Mouse (Mus musculus): ENCODE results near the gene Prkar2a. TPM values are rescaled to one million over a fixed set of nuclear protein-coding genes. Genes with fewer than 3 reads are reported as not detected.
"Not testable (repeated sequence)": the region's sequence is repeated elsewhere in the genome, so short reads cannot be mapped to it uniquely, and the experiment has no call there.

Gene Prkar2a
- polyA plus RNA-seq (2015; fragmentation: Nextera tagmentation; extraction: Ambion mirVana): 21.3 and 25.5 TPM in 2 replicates

- peaks cover 3% of the 10 kb centered on the region; the same call in 1 of the 2 replicates for H3K36me3 ChIP-seq (ENCODE audit: control insufficient read depth, insufficient read depth)
- H3K27me3 ChIP-seq (ENCODE audit: control insufficient read depth, insufficient read depth, low read length): no peaks in the 10 kb centered on the region
- H3K4me2 ChIP-seq (ENCODE audit: low read depth, low read length): no peak within 1 kb of the TSS
- H3K4me1 ChIP-seq (ENCODE audit: control insufficient read depth, insufficient read depth, low read length): peaks cover 35% of the 10 kb centered on the region
- no peaks in the 10 kb centered on the region for H3K9me3 ChIP-seq (replicated peaks; ENCODE audit: control insufficient read depth, low read length)
- ATAC-seq (replicated peaks; ENCODE audit: extremely low read depth, insufficient read depth, low FRiP score): no peak
- no peak within 1 kb of the TSS for H3K4me3 ChIP-seq (ENCODE audit: low read length)
- no peak within 1 kb of the TSS for H3K9ac ChIP-seq (ENCODE audit: low read length)
- no peak within 1 kb of the TSS for H3K27ac ChIP-seq (ENCODE audit: low read length)
- 87% methylated on average over 1 of the region's 1 CpGs for WGBS
Observed at GRCm38 (mm10) chr9:108689106-108689505, at the start of gene Prkar2a. Gene Prkar2a, plus strand, starts transcription at chr9:108689314.

GRCm38 (mm10) chr9:108639825-108640224 lies 49.3 kb upstream of the Prkar2a start:
- Histone ChIP-seq H3K4me3 (ENCODE audit: low read length) (no peak overlapping the region), H3K4me2 (ENCODE audit: low read depth, low read length) (no peak overlapping the region), H3K36me3 (ENCODE audit: control insufficient read depth, insufficient read depth) (peaks cover 8% of the 10 kb centered on the region; the same call in 1 of the 2 replicates), H3K4me1 (ENCODE audit: control insufficient read depth, insufficient read depth, low read length) (no peaks in the 10 kb centered on the region), H3K9ac (ENCODE audit: low read length) (no peak overlapping the region), H3K9me3 (replicated peaks; ENCODE audit: control insufficient read depth, low read length) (no peaks in the 10 kb centered on the region), H3K27ac (ENCODE audit: low read length) (no peak overlapping the region), H3K27me3 (ENCODE audit: control insufficient read depth, insufficient read depth, low read length) (no peaks in the 10 kb centered on the region)
- no peak for ATAC-seq (replicated peaks; ENCODE audit: extremely low read depth, insufficient read depth, low FRiP score)
- WGBS: 83% methylated on average over 2 of the region's 2 CpGs

GRCm38 (mm10) chr9:108648166-108648565 lies 40.9 kb upstream of the Prkar2a start:
- peaks cover 2% of the 10 kb centered on the region; the same call in 1 of the 2 replicates for H3K36me3 ChIP-seq (ENCODE audit: control insufficient read depth, insufficient read depth)
- H3K4me2 ChIP-seq (ENCODE audit: low read depth, low read length): peak overlapping the region; percentile 65
- ATAC-seq (replicated peaks; ENCODE audit: extremely low read depth, insufficient read depth, low FRiP score): no peak
- no peaks in the 10 kb centered on the region for H3K9me3 ChIP-seq (replicated peaks; ENCODE audit: control insufficient read depth, low read length)
- WGBS: 29% methylated on average over 10 of the region's 10 CpGs
- H3K4me3 ChIP-seq (ENCODE audit: low read length): peak overlapping the region; percentile 99
- H3K27me3 ChIP-seq (ENCODE audit: control insufficient read depth, insufficient read depth, low read length): no peaks in the 10 kb centered on the region
- peak overlapping the region; percentile 98 for H3K9ac ChIP-seq (ENCODE audit: low read length)
- peak overlapping the region; percentile 98 for H3K27ac ChIP-seq (ENCODE audit: low read length)
- H3K4me1 ChIP-seq (ENCODE audit: control insufficient read depth, insufficient read depth, low read length): peaks cover 23% of the 10 kb centered on the region

GRCm38 (mm10) chr9:108648611-108649560 lies 40.2 kb upstream of the Prkar2a start, which contains the start of gene Arih2:
Gene Arih2, minus strand, starts transcription at chr9:108649386.
- Histone ChIP-seq H3K9ac (ENCODE audit: low read length) (peak within 1 kb of the TSS; percentile 98), H3K27ac (ENCODE audit: low read length) (peak within 1 kb of the TSS; percentile 98), H3K36me3 (ENCODE audit: control insufficient read depth, insufficient read depth) (no peaks in the 10 kb centered on the region), H3K4me1 (ENCODE audit: control insufficient read depth, insufficient read depth, low read length) (peaks cover 23% of the 10 kb centered on the region), H3K27me3 (ENCODE audit: control insufficient read depth, insufficient read depth, low read length) (no peaks in the 10 kb centered on the region), H3K9me3 (replicated peaks; ENCODE audit: control insufficient read depth, low read length) (no peaks in the 10 kb centered on the region), H3K4me3 (ENCODE audit: low read length) (peak within 1 kb of the TSS; percentile 99), H3K4me2 (ENCODE audit: low read depth, low read length) (peak within 1 kb of the TSS; percentile 72)
- ATAC-seq (replicated peaks; ENCODE audit: extremely low read depth, insufficient read depth, low FRiP score): peak; percentile 97
- under 1% methylated on average over 112 of the region's 112 CpGs for WGBS

GRCm38 (mm10) chr9:108649561-108650440 lies 39.3 kb upstream of the Prkar2a start:
- peak overlapping the region; percentile 98 for H3K9ac ChIP-seq (ENCODE audit: low read length)
- ATAC-seq (replicated peaks; ENCODE audit: extremely low read depth, insufficient read depth, low FRiP score): no peak; the same call in 1 of the 2 replicates
- no peaks in the 10 kb centered on the region for H3K36me3 ChIP-seq (ENCODE audit: control insufficient read depth, insufficient read depth)
- peak overlapping the region; percentile 98 for H3K27ac ChIP-seq (ENCODE audit: low read length)
- H3K27me3 ChIP-seq (ENCODE audit: control insufficient read depth, insufficient read depth, low read length): no peaks in the 10 kb centered on the region
- peak overlapping the region; percentile 72 for H3K4me2 ChIP-seq (ENCODE audit: low read depth, low read length)
- peaks cover 23% of the 10 kb centered on the region for H3K4me1 ChIP-seq (ENCODE audit: control insufficient read depth, insufficient read depth, low read length)
- H3K4me3 ChIP-seq (ENCODE audit: low read length): peak overlapping the region; percentile 99
- no peaks in the 10 kb centered on the region for H3K9me3 ChIP-seq (replicated peaks; ENCODE audit: control insufficient read depth, low read length)
- 14% methylated on average over 29 of the region's 29 CpGs for WGBS

- ATAC-seq (replicated peaks; ENCODE audit: extremely low read depth, insufficient read depth, low FRiP score): no peak
- Histone ChIP-seq H3K4me1 (ENCODE audit: control insufficient read depth, insufficient read depth, low read length) (peaks cover 6% of the 10 kb centered on the region), H3K9me3 (replicated peaks; ENCODE audit: control insufficient read depth, low read length) (no peaks in the 10 kb centered on the region), H3K9ac (ENCODE audit: low read length) (no peak overlapping the region), H3K27ac (ENCODE audit: low read length) (no peak overlapping the region), H3K27me3 (ENCODE audit: control insufficient read depth, insufficient read depth, low read length) (no peaks in the 10 kb centered on the region), H3K4me2 (ENCODE audit: low read depth, low read length) (no peak overlapping the region), H3K4me3 (ENCODE audit: low read length) (no peak overlapping the region), H3K36me3 (ENCODE audit: control insufficient read depth, insufficient read depth) (no peaks in the 10 kb centered on the region)
- WGBS: 76% methylated on average over 10 of the region's 10 CpGs
Observed at GRCm38 (mm10) chr9:108654566-108655464, 34.3 kb upstream of the Prkar2a start.

GRCm38 (mm10) chr9:108655865-108656264 lies 33.2 kb upstream of the Prkar2a start:
- not testable (repeated sequence) for H3K27me3 ChIP-seq (ENCODE audit: control insufficient read depth, insufficient read depth, low read length); ATAC-seq (replicated peaks; ENCODE audit: extremely low read depth, insufficient read depth, low FRiP score); H3K36me3 ChIP-seq (ENCODE audit: control insufficient read depth, insufficient read depth); H3K4me1 ChIP-seq (ENCODE audit: control insufficient read depth, insufficient read depth, low read length); H3K9ac ChIP-seq (ENCODE audit: low read length); H3K4me2 ChIP-seq (ENCODE audit: low read depth, low read length); H3K9me3 ChIP-seq (replicated peaks; ENCODE audit: control insufficient read depth, low read length); H3K4me3 ChIP-seq (ENCODE audit: low read length); H3K27ac ChIP-seq (ENCODE audit: low read length)
- 63% methylated on average over 7 of the region's 7 CpGs for WGBS

All from heart, embryonic 16.5 days (tissue).